Mouse (Mus musculus) lung, embryonic 16.5 days (tissue): Measurements from ENCODE around the gene Ferd3l. TPM values are rescaled to one million over a fixed set of nuclear protein-coding genes. Genes with fewer than 3 reads are reported as not detected.

ENCODE experiments used
- polyA plus RNA-seq: library from polyadenylated mRNA; unstranded; fragments of >200 nt; fragmentation: Nextera tagmentation; extraction: Ambion mirVana; gene quantifications from 2 replicates; pipeline ENCODE4 v1.2.1, GENCODE M21; 2015

Ferd3l gene
- polyA plus RNA-seq, 1 experiment from 2014 or later, result not detected

Other genes starting within 250 kb of the Ferd3l start
- gene Twist1, start 29.2 kb downstream of the Ferd3l start, polyA plus RNA-seq, result 0.38 and 0.41 TPM in 2 replicates